Mouse (Mus musculus): Measurements from ENCODE around the gene Map4k4.

- TF ChIP-seq CTCF (IDR thresholded peaks at IDR 0.05; ENCODE audit: insufficient read depth, low read length) (no peak), POLR2A (IDR thresholded peaks at IDR 0.05; ENCODE audit: borderline replicate concordance, extremely low read depth, low read depth, low read length) (no peak)
These were observed 44.2 kb downstream of the Map4k4 start for GRCm38 (mm10) chr1:39944972-39945323.

Data from lung, adult 2 months (tissue).